Mouse (Mus musculus) C2C12 (cell line): ENCODE measurements at regions not wholly inside any gene's neighbourhood (a gene's known extent, or its start where the extent isn't known, plus 50 kb on each side); places are given as distances from the start of the nearest gene placed in this dataset.

Experiments
- CEBPB ChIP-seq: IDR thresholded peaks from one replicate; pipeline ENCODE4 v1.6.1; 2011; ENCODE audit warnings: low read depth, mild to moderate bottlenecking, control low read depth, moderate library complexity
- CTCF ChIP-seq: IDR thresholded peaks from one replicate; pipeline ENCODE4 v1.5.1; 2011; ENCODE audit not compliant: control insufficient read depth, insufficient read depth, insufficient read length
- MAX ChIP-seq: IDR thresholded peaks from one replicate; pipeline ENCODE4 v1.6.1; 2011; ENCODE audit warnings: mild to moderate bottlenecking, control low read depth
- MYOD1 ChIP-seq: IDR thresholded peaks from one replicate; pipeline ENCODE4 v1.6.1; 2011; ENCODE audit warnings: low read depth; ENCODE audit not compliant: control insufficient read depth, insufficient read length
- MYOG ChIP-seq: IDR thresholded peaks from one replicate; pipeline ENCODE4 v1.6.1; 2011; ENCODE audit not compliant: control insufficient read depth, insufficient read length; ENCODE audit errors: extremely low read depth
- USF1 ChIP-seq: IDR thresholded peaks from one replicate; pipeline ENCODE4 v1.6.1; 2011; ENCODE audit warnings: low read depth, mild to moderate bottlenecking, control low read depth, moderate library complexity

- TF ChIP-seq CTCF (no peak), MAX (no peak), MYOD1 (no peak), CEBPB (no peak), MYOG (no peak), USF1 (no peak)
These were observed 62.8 kb downstream of the Tnp1 start for GRCm38 (mm10) chr1:72952896-72953295.
